Mouse (Mus musculus) small intestine, adult 2 months (tissue): ENCODE results near the gene Sik3.

Experiments
- CTCF ChIP-seq: fragments of 200-500 bp; IDR thresholded peaks from 2 replicates; pipeline ENCODE4 v1.5.1; 2012; ENCODE audit warnings: low read depth, mild to moderate bottlenecking, control low read depth, inconsistent platforms, low read length, moderate library complexity, mixed read lengths; ENCODE audit not compliant: insufficient replicate concordance, insufficient read length; ENCODE audit errors: extremely low read depth
- POLR2A ChIP-seq: fragments of 200-500 bp; IDR thresholded peaks from 2 replicates; pipeline ENCODE4 v1.6.1; 2012; ENCODE audit warnings: low read depth, mild to moderate bottlenecking, control low read depth, inconsistent platforms, low read length, moderate library complexity

DNA sequence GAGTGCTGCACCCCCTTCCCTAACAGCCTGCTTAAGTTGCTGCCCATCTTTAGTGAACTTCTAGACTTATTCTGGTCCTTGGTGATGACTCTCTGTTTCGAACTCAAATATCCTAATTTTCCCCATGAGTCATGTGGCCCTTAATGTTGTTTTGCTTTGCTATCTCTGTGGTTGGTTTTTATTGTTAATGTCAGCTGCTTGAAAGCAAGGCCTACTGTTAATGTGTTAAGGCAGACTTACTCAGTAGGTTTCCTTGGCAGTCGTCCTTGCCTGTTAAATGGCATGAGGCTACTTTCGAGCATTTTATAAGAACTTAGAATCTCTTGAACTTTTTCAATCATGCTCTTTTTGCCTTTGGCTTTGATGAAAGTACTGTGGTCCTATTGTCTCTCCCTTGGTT lies 60.8 kb downstream of the Sik3 start:
- TF ChIP-seq POLR2A (no peak), CTCF (no peak)
